Mouse (Mus musculus): ENCODE measurements around the gene Tada3. TPM values are rescaled to one million over a fixed set of nuclear protein-coding genes. Genes with fewer than 3 reads are reported as not detected.

The Tada3 gene
- polyA plus RNA-seq, 1 experiment, result 31.6 TPM

GRCm38 (mm10) chr6:113392015-113392386 is 14.3 kb upstream of the Tada3 start:
- 36% methylated on average over 10 of the region's 10 CpGs for WGBS
- no peak overlapping the region for H3K4me3 ChIP-seq (ENCODE audit: control insufficient read depth, insufficient read depth, low read length)

GRCm38 (mm10) chr6:113390715-113391114 is 13.0 kb upstream of the Tada3 start:
- DNase-seq, result no peak
- no peaks in the 10 kb centered on the region for H3K27me3 ChIP-seq (ENCODE audit: control insufficient read depth, insufficient read depth, low read length)
- no peaks in the 10 kb centered on the region; the same call in 1 of the 2 replicates for H3K4me1 ChIP-seq (replicated peaks; ENCODE audit: control insufficient read depth, insufficient read depth, low read length)
- H3K36me3 ChIP-seq (ENCODE audit: control insufficient read depth, insufficient read depth, low read length), result peaks cover 55% of the 10 kb centered on the region
- no peak overlapping the region for H3K4me3 ChIP-seq (ENCODE audit: control insufficient read depth, insufficient read depth, low read length)
- H3K27ac ChIP-seq (ENCODE audit: control insufficient read depth, insufficient read depth, low read length), result no peak overlapping the region
- 96% methylated on average over 3 of the region's 3 CpGs for WGBS
- TF ChIP-seq POLR2A (IDR thresholded peaks at IDR 0.05; ENCODE audit: control insufficient read depth, extremely low read depth, insufficient read depth, low read length, poor library complexity), result no peak
- no peak for TF ChIP-seq CTCF (IDR thresholded peaks at IDR 0.05; ENCODE audit: borderline replicate concordance, control insufficient read depth, extremely low read depth, insufficient read depth, low read length, poor library complexity)

More at GRCm38 (mm10) chr6:113392015-113392386, 14.3 kb upstream of the Tada3 start:
- H3K27me3 ChIP-seq (ENCODE audit: control insufficient read depth, insufficient read depth, low read length), result no peaks in the 10 kb centered on the region
- no peaks in the 10 kb centered on the region; the same call in 1 of the 2 replicates for H3K4me1 ChIP-seq (replicated peaks; ENCODE audit: control insufficient read depth, insufficient read depth, low read length)
- DNase-seq, result no peak
- H3K27ac ChIP-seq (ENCODE audit: control insufficient read depth, insufficient read depth, low read length), result no peak overlapping the region
- TF ChIP-seq POLR2A (IDR thresholded peaks at IDR 0.05; ENCODE audit: control insufficient read depth, extremely low read depth, insufficient read depth, low read length, poor library complexity) (no peak), CTCF (IDR thresholded peaks at IDR 0.05; ENCODE audit: borderline replicate concordance, control insufficient read depth, extremely low read depth, insufficient read depth, low read length, poor library complexity) (no peak)
- peaks cover 42% of the 10 kb centered on the region for H3K36me3 ChIP-seq (ENCODE audit: control insufficient read depth, insufficient read depth, low read length)

- H3K36me3 ChIP-seq (ENCODE audit: control insufficient read depth, insufficient read depth, low read length), result peaks cover 72% of the 10 kb centered on the region
- TF ChIP-seq CTCF (IDR thresholded peaks at IDR 0.05; ENCODE audit: borderline replicate concordance, control insufficient read depth, extremely low read depth, insufficient read depth, low read length, poor library complexity) (no peak), POLR2A (IDR thresholded peaks at IDR 0.05; ENCODE audit: control insufficient read depth, extremely low read depth, insufficient read depth, low read length, poor library complexity) (no peak)
Observed at GRCm38 (mm10) chr6:113388960-113389359, 11.3 kb upstream of the Tada3 start, which contains the start of gene Ttll3. TSS of gene Ttll3 (plus strand) at chr6:113389260.

DNA sequence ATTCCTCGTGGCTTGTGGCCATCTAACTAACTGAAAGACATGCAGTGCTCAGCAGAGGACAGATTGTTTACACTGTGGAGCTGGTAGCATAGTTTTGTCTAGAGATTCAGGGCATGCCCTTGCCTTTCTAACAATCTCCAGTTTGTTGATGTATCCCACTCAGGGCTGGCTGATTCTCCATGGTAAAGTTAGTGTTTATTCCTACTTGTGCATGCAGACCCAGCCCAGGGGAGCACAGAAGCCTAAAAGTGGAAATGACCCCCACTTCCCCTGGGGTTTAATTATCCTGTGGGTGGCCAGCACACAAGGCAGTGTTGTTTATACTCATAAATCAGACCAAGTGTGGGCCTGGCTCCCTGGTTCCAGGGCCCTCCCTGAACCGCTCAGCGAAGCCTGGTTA is 8.3 kb upstream of the Tada3 start:
- Histone ChIP-seq H3K27me3 (ENCODE audit: control insufficient read depth, insufficient read depth, low read length) (no peaks in the 10 kb centered on the region), H3K36me3 (ENCODE audit: control insufficient read depth, insufficient read depth, low read length) (peaks cover 99% of the 10 kb centered on the region), H3K4me1 (replicated peaks; ENCODE audit: control insufficient read depth, insufficient read depth, low read length) (no peaks in the 10 kb centered on the region), H3K27ac (ENCODE audit: control insufficient read depth, insufficient read depth, low read length) (no peak overlapping the region), H3K4me3 (ENCODE audit: control insufficient read depth, insufficient read depth, low read length) (no peak overlapping the region)
- no peak for DNase-seq
- 71% methylated on average over 3 of the region's 3 CpGs for WGBS
- no peak for TF ChIP-seq POLR2A (IDR thresholded peaks at IDR 0.05; ENCODE audit: control insufficient read depth, extremely low read depth, insufficient read depth, low read length, poor library complexity)
- TF ChIP-seq CTCF (IDR thresholded peaks at IDR 0.05; ENCODE audit: borderline replicate concordance, control insufficient read depth, extremely low read depth, insufficient read depth, low read length, poor library complexity), result no peak

More at GRCm38 (mm10) chr6:113388960-113389359, 11.3 kb upstream of the Tada3 start, which contains the start of gene Ttll3:
- Histone ChIP-seq H3K27ac (ENCODE audit: control insufficient read depth, insufficient read depth, low read length) (no peak within 1 kb of the TSS), H3K27me3 (ENCODE audit: control insufficient read depth, insufficient read depth, low read length) (no peaks in the 10 kb centered on the region), H3K4me1 (replicated peaks; ENCODE audit: control insufficient read depth, insufficient read depth, low read length) (no peaks in the 10 kb centered on the region; the same call in 1 of the 2 replicates), H3K4me3 (ENCODE audit: control insufficient read depth, insufficient read depth, low read length) (no peak within 1 kb of the TSS)
- no peak for DNase-seq
- 93% methylated on average over 8 of the region's 8 CpGs for WGBS

DNA sequence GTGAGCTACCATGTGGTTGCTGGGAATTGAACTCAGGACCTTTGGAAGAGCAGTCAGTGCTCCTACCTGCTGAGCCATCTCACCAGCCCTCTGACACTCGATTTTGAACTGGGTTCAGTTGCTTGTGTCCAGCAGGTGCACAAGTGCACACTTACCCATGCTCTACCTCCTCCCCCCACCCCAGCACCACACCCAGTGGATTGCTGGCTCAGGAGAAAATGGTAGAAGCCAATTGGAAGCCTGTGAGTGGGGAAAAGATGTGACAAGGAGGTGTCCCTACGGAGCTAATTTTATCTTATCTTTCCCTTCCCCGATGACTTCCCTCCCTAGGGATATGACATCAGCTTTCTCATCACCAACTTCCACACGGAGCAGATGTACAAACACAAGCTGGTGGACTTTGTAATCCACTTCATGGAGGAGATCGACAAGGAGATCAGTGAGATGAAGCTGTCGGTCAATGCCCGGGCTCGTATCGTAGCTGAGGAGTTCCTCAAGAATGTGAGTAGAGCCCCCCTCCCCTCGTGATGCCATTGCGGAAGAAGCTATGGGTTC is 7.6 kb upstream of the Tada3 start:
- WGBS, result 96% methylated on average over 11 of the region's 11 CpGs
- H3K27me3 ChIP-seq (ENCODE audit: control insufficient read depth, insufficient read depth, low read length), result no peaks in the 10 kb centered on the region
- H3K36me3 ChIP-seq (ENCODE audit: control insufficient read depth, insufficient read depth, low read length), result peaks cover 98% of the 10 kb centered on the region
- no peak overlapping the region for H3K27ac ChIP-seq (ENCODE audit: control insufficient read depth, insufficient read depth, low read length)
- H3K4me3 ChIP-seq (ENCODE audit: control insufficient read depth, insufficient read depth, low read length), result no peak overlapping the region
- TF ChIP-seq POLR2A (IDR thresholded peaks at IDR 0.05; ENCODE audit: control insufficient read depth, extremely low read depth, insufficient read depth, low read length, poor library complexity), result no peak
- no peak for TF ChIP-seq CTCF (IDR thresholded peaks at IDR 0.05; ENCODE audit: borderline replicate concordance, control insufficient read depth, extremely low read depth, insufficient read depth, low read length, poor library complexity)
- DNase-seq, result no peak
- no peaks in the 10 kb centered on the region for H3K4me1 ChIP-seq (replicated peaks; ENCODE audit: control insufficient read depth, insufficient read depth, low read length)

DNA sequence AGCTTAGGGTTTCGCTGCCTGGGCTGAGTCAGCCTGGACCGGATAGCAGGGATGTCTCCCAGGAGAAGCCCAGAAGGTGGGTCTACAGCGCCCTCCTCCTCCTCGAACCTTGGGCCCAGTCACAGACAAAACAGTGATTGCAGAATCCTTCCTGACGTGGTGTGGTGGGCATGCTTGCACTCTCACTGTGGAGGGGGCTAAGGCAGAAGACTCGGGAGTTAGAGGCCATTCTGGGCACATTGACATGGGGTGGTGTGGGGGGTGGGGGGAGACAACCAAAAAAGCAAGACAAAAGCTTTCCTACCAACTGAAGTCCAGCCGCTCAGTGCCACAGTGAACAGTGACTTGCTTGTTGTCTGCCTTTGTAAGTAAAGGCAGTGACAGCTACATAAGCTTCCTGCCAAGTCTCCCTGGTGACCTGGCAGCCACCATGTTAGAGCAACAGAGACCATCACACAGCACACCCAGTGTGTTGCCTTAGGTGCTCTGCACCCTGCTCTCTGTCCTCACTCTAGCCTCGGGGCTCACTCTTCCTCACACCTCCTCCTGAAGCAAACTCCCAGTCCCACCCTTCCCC is 6.8 kb upstream of the Tada3 start:
- Histone ChIP-seq H3K36me3 (ENCODE audit: control insufficient read depth, insufficient read depth, low read length) (peaks cover 90% of the 10 kb centered on the region), H3K27ac (ENCODE audit: control insufficient read depth, insufficient read depth, low read length) (no peak overlapping the region), H3K4me3 (ENCODE audit: control insufficient read depth, insufficient read depth, low read length) (no peak overlapping the region), H3K27me3 (ENCODE audit: control insufficient read depth, insufficient read depth, low read length) (no peaks in the 10 kb centered on the region), H3K4me1 (replicated peaks; ENCODE audit: control insufficient read depth, insufficient read depth, low read length) (peaks cover 2% of the 10 kb centered on the region; the same call in 1 of the 2 replicates)
- TF ChIP-seq POLR2A (IDR thresholded peaks at IDR 0.05; ENCODE audit: control insufficient read depth, extremely low read depth, insufficient read depth, low read length, poor library complexity) (no peak), CTCF (IDR thresholded peaks at IDR 0.05; ENCODE audit: borderline replicate concordance, control insufficient read depth, extremely low read depth, insufficient read depth, low read length, poor library complexity) (no peak)
- no peak for DNase-seq
- WGBS, result 94% methylated on average over 8 of the region's 8 CpGs
